Mouse (Mus musculus) adrenal gland, postnatal 25 days (tissue): ENCODE measurements around the gene Tmem132b. TPM values are rescaled to one million over a fixed set of nuclear protein-coding genes. Genes with fewer than 3 reads are reported as not detected.

Experiments
- DNase-seq: peaks from one replicate; pipeline ENCODE4 v3.0.0; 2021; ENCODE audit warnings: mixed read lengths
- total RNA-seq: library from RNA; stranded (reverse); gene quantifications from 2 replicates; pipeline ENCODE4 v1.2.3, GENCODE M21; 2021

The Tmem132b gene
- total RNA-seq, 1 experiment from 2014 or later, result 2.1 TPM

DNA sequence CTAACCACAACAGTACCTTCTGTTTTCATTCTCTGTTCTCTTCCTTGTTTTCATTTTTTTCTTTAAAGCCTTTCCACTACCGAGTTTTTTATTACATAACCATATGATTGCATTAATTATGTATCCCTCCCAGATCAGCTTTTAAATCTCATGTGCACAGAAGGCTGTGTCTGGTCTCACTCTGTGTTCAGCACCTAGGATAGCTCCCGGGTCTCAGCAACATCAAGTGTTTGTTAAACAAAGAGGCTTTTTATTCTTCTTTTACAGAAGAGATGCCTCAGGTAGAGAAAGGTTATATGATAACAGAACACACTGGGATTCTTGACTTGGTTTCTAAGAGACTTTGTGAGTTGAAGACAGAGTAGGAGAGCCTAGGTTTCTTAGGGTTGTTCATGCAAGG is 241.2 kb downstream of the Tmem132b start:
- DNase-seq, result no peak

DNA sequence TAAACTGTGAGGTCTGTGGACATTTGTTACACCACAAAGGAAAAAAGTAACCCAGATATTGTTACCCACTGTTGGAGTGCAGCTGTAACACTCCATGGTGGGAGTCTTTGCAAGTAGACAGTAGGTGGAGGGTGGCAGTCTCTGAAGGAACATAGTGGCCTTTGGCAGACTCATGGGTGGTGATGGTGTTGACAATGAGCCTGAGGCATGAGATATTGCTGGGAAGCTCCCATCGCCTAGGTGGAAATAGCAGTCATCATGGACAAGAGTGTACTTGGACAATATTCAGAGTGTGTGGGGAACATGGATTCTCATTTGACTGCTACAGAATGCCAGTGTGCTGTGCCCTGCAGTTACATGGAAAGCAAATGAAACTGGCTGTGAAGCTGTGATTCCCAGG is 248.8 kb downstream of the Tmem132b start:
- no peak for DNase-seq

- DNase-seq, result no peak
Observed at GRCm38 (mm10) chr5:125792643-125793042, 261.1 kb downstream of the Tmem132b start.

DNA sequence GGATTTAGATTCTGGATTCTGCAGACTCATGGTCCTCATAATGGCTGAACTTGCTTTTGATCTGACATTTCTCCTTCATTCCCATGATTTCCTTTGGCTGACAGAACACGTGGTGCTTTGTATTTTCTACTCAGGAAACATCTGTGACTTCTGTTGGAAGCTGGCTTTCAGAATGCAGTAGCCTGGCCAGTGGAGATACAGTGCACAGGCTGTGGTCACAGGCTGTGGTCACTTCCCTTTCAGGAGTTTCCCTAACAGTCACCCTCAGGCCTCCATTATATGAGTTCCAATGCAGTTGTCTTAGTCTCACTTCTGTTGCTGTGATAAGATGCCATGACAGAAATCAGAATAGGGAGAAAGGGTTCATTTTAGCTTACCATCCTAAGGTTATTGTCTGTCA is 262.7 kb downstream of the Tmem132b start:
- DNase-seq, result no peak

GRCm38 (mm10) chr5:125799622-125800021 is 268.0 kb downstream of the Tmem132b start:
- DNase-seq, result no peak

- DNase-seq, result no peak
Observed at GRCm38 (mm10) chr5:125800025-125800424, 268.5 kb downstream of the Tmem132b start.

- no peak for DNase-seq
Observed at GRCm38 (mm10) chr5:125802801-125803200, 271.2 kb downstream of the Tmem132b start.

DNA sequence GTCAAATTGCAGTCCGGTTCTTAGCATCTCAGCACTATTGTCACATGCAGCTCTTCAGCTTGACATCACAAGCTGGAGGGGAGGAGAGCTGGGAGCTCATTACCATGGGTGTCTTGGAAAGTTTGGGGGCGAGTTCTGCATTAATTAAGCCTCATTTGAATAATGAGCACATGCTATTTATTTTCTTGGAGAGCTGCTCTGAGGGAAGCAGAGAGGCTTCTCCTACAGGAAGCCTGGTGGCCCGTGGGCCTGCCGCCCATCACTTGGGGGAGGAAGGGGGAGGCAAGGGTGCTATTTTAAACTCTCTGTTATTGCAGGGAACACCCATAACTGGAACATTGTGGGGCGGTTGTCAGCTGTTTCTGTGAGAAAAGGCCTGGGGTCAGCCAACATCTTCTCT is 273.8 kb downstream of the Tmem132b start:
- DNase-seq, result no peak

DNA sequence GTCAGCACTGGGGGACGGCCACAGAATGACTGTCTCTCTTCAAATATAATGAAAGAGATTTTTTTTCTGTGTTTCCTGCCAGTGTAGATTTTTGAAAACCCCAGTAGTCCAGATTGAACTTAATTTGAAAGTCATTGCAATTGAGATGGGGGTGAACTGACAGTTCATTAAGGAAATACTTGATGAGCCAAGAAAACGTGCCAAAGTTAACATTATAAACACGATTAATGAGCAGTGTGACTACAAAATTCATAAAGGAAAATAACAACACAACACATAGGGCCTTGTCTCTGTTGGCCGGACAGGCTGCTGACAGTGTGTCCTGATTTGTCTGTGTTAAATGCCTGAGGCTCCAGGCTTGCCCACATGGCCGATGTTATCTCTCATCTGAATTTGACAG is 276.3 kb downstream of the Tmem132b start:
- no peak for DNase-seq

- DNase-seq, result no peak
Observed at GRCm38 (mm10) chr5:125829342-125829741, 297.8 kb downstream of the Tmem132b start.

GRCm38 (mm10) chr5:125835890-125836289 is 304.3 kb downstream of the Tmem132b start:
- DNase-seq, result no peak

DNA sequence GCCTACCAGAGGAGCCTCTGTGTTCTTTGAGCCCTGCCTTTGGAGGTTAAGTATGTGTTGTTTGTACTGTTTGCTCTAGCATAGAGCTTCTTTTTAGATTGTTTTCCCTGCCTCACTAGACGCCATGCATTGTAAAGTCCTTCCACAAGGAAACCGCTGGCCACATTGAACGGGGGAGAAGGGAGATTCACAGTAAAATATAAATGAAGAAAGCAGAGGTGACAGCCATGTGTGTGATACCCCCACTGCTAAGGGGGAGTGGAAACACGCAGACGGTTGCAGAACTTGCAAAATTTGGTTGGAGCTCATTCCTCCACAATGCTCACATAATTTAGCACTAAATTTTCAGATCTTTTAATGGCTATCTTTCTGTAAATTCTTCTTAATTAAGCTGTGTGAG is 305.2 kb downstream of the Tmem132b start:
- no peak for DNase-seq

Other genes starting within 250 kb of the Tmem132b start
- 1,988 and 2,596 TPM in 2 replicates for gene Scarb1, start 190.7 kb upstream of the Tmem132b start, total RNA-seq
- gene Gm10382, start 142.5 kb upstream of the Tmem132b start, total RNA-seq, result not detected in 2 replicates
- 1,462 and 1,631 TPM in 2 replicates for gene Ubc, start 141.6 kb upstream of the Tmem132b start, total RNA-seq
- gene Dhx37, start 97.7 kb upstream of the Tmem132b start, total RNA-seq, result 17.5 and 25.9 TPM in 2 replicates
- gene Bri3bp, start 90.2 kb upstream of the Tmem132b start, total RNA-seq, result 18.4 and 37.3 TPM in 2 replicates
- 88.5 and 93.5 TPM in 2 replicates for gene Aacs, start 56.0 kb upstream of the Tmem132b start, total RNA-seq